Mouse (Mus musculus) embryo, embryonic 10 days (tissue): ENCODE results near the gene Cxcr6.
A peak's percentile ranks its signal among the peaks of the same experiment; 100 is the strongest.

Experiments
- DNase-seq: peaks from one replicate; pipeline ENCODE4 v3.0.0-alpha.2; 2015; ENCODE audit warnings: low spot score

The Cxcr6 gene

DNA sequence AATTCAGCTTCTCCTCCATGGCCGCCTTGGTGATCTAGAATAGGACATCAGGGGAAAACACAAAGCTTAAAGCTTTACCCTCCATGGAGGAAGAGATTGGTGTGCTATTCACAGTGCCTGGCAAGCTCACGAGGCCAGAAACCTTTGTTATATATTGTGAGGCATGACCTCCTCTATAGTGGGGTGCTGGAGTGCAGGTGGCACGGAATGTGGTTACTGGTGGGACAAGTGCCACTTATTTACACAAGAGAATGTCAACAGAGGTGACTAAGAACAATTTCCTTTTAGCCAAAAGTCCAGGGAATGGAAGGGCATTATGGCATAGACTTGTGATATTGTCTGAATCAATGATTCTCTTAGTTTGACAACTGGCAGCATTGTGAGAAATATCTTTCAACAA, 20.4 kb downstream of the Cxcr6 start:
- DNase-seq = no peak

- DNase-seq = no peak
These were observed 22.6 kb downstream of the Cxcr6 start for GRCm38 (mm10) chr9:123828916-123829315.

DNA sequence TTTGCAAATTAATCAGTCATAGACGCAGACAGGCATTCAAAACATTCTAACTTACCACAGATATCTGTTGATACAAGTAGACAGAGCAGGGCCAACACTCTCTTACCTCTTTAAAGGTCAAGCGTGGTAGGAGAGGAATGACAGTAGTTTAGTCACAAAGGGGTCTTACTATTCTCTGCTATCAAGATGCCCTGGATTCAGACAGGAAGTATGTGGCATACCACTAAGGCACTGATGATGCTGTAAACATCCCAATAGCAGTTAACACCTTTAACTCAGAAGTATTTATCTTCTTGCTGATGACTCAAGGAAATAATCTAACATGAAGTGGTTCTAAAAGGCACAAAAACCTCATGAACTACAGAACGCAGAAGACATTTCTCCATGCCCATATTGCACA, 29.6 kb downstream of the Cxcr6 start:
- DNase-seq = no peak

GRCm38 (mm10) chr9:123840243-123840642, 34.0 kb downstream of the Cxcr6 start:
- no peak for DNase-seq

- DNase-seq = no peak
These were observed 38.2 kb downstream of the Cxcr6 start for GRCm38 (mm10) chr9:123844468-123844867.

- peak; percentile 6 for DNase-seq
These were observed 38.8 kb downstream of the Cxcr6 start for GRCm38 (mm10) chr9:123845120-123845519.

DNA sequence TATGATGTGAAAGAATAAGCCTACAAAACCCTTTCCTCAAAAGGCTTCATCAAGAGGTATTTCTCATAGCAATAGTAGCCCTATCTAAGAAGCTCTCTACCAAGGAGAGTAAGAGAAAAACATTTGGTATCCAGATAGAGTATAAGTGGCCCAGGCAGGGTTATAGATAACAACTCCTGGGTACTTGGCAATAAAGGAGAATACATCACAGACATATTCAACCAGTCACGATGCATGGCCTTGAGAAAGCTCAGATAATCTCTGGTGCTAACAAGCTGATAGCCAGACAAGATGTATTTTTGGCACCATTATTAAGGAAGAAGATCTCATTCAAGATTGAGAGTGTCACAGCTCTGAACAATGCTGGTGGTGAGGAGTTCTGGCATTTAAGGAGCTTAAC, 40.2 kb downstream of the Cxcr6 start:
- DNase-seq = no peak

GRCm38 (mm10) chr9:123849976-123850695, 43.9 kb downstream of the Cxcr6 start:
- no peak for DNase-seq

DNA sequence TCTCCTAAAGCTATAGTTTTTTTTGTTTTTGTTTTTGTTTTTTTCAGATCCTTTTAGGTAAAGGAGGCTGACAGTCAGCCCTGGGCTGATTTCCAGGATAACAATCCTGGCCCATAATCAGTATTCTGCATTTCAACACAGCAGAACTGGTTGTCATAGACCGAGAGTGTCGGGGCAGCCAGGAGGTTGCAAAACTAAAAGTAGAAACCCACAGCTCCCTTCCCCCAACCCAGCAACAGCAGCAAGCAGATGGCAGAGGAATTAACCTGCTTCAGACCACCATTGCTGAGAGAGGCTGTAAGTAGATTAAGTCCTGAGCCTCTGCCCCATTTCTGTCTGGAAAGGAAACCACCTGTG, 44.4 kb downstream of the Cxcr6 start:
- DNase-seq = peak; percentile 23

DNA sequence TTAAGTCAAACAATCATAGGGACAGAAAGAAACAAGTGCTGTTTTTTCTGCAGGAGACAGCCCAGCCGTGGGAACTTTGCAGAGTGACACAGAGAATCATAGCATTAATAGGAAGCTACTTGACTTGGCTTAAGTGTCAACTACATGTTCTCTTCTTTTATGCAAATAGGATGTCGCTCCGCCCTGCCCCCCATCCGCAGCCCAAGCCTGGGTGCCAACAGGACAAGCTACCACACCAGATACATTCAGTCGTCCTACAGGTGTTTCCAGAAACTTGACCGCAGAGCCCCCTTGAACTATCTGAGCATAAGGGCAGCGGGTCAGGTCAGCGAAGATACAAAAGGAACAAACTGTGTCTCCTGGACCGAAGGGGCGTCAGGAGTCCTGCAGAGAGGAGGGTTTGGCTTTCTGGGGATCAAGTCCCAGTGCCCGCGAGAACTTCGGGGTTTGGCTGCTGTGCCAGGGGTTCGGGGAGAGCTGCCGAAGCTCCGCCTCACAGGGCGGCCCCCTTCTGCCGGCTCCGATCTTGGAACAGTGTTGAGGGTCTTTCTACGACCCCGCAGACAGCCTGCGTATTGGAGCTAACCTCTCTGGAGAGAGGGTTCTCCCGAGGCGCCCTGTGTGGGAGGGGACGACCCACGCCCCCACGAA, 44.9 kb downstream of the Cxcr6 start:
- DNase-seq = peak; percentile 41

- DNase-seq = peak; percentile 98
These were observed 45.6 kb downstream of the Cxcr6 start, which contains the start of gene Fyco1 for GRCm38 (mm10) chr9:123851713-123852448. Gene Fyco1, minus strand, starts transcription at chr9:123851899.

GRCm38 (mm10) chr9:123852449-123853390, 46.4 kb downstream of the Cxcr6 start:
- no peak for DNase-seq

- no peak for DNase-seq
These were observed 50.6 kb downstream of the Cxcr6 start for GRCm38 (mm10) chr9:123856836-123857235.
